Mouse (Mus musculus) CH12.LX (cell line): ENCODE measurements around the gene Chchd6. TPM values are rescaled to one million over a fixed set of nuclear protein-coding genes. Genes with fewer than 3 reads are reported as not detected.

Experiments used
- DNase-seq: peaks from one replicate; pipeline ENCODE4 v3.0.0-alpha.2; 2013; ENCODE audit errors: extremely low read depth
- H3K27ac ChIP-seq: 2 replicates; pipeline ENCODE4 v1.5.1; 2012; ENCODE audit warnings: low read depth, mild to moderate bottlenecking, control low read depth, moderate library complexity; ENCODE audit not compliant: insufficient read depth
- H3K27me3 ChIP-seq: replicated peaks from 2 replicates; pipeline ENCODE3; 2012; ENCODE audit warnings: inconsistent platforms
- H3K36me3 ChIP-seq, 2 experiments: replicated peaks in 1 of 2; 2 replicates each; pipeline versions ENCODE3 to v1.6.1; 2012; ENCODE audit warnings: inconsistent platforms in 1 of 2, low read length in 1 of 2, mild to moderate bottlenecking in 1 of 2, mixed read lengths in 1 of 2, moderate library complexity in 1 of 2; ENCODE audit not compliant: control insufficient read depth in 1 of 2, insufficient read depth in 1 of 2
- H3K4me1 ChIP-seq, 2 experiments: 2 replicates each; pipeline ENCODE4 v1.6.1; 2012; ENCODE audit warnings: inconsistent platforms in 1 of 2, moderate library complexity in 1 of 2; ENCODE audit not compliant: insufficient read depth in 2 of 2, control insufficient read depth in 1 of 2
- H3K4me2 ChIP-seq: 2 replicates; pipeline ENCODE4 v1.6.1; 2012; ENCODE audit warnings: low read depth, mild to moderate bottlenecking, control low read depth; ENCODE audit not compliant: poor library complexity, insufficient read depth, severe bottlenecking
- H3K4me3 ChIP-seq, 3 experiments: fragments of 150-350 bp in 1 of 3; sonication (generic) in 1 of 3; replicated peaks in 1 of 3; 2 replicates each; pipeline versions ENCODE3 to v1.5.1; 2011 to 2012; ENCODE audit warnings: low read depth in 2 of 3, low read length in 2 of 3, mild to moderate bottlenecking in 2 of 3, moderate library complexity in 2 of 3, control low read depth in 1 of 3, improper control_type of control experiment in 1 of 3, inconsistent platforms in 1 of 3, mixed read lengths in 1 of 3; ENCODE audit not compliant: poor library complexity in 1 of 3
- H3K79me2 ChIP-seq: replicated peaks from 2 replicates; pipeline ENCODE4 v1.6.1; 2012; ENCODE audit warnings: mild to moderate bottlenecking, moderate library complexity; ENCODE audit not compliant: control insufficient read depth, poor library complexity, insufficient read depth, severe bottlenecking; ENCODE audit errors: extremely low read depth
- H3K9ac ChIP-seq: 2 replicates; pipeline ENCODE4 v1.6.1; 2012; ENCODE audit warnings: low read depth, mild to moderate bottlenecking, control low read depth, moderate library complexity; ENCODE audit not compliant: insufficient read depth
- H3K9me3 ChIP-seq: replicated peaks from 2 replicates; pipeline ENCODE3; 2012; ENCODE audit warnings: low read length, inconsistent platforms, mixed read lengths
- CHD2 ChIP-seq: IDR thresholded peaks from 2 replicates; pipeline ENCODE4 v1.6.1; 2011; ENCODE audit warnings: low read length, improper control_type of control experiment
- ELF1 ChIP-seq: IDR thresholded peaks from 2 replicates; pipeline ENCODE4 v1.6.1; 2014; ENCODE audit warnings: low read depth, mild to moderate bottlenecking, inconsistent platforms, low read length, improper control_type of control experiment
- ETS1 ChIP-seq: conservative IDR thresholded peaks from 2 replicates; pipeline ENCODE4 v1.6.1; 2012; ENCODE audit warnings: low read depth, mild to moderate bottlenecking, inconsistent platforms, low read length, improper control_type of control experiment, moderate library complexity
- GABPA ChIP-seq: IDR thresholded peaks from 2 replicates; pipeline ENCODE4 v1.6.1; 2012; ENCODE audit warnings: low read depth, low read length, improper control_type of control experiment, inconsistent platforms; ENCODE audit not compliant: insufficient replicate concordance
- HCFC1 ChIP-seq: IDR thresholded peaks from 2 replicates; pipeline ENCODE4 v1.6.1; 2012; ENCODE audit warnings: low read depth, mild to moderate bottlenecking, inconsistent platforms, low read length, improper control_type of control experiment
- JUN ChIP-seq: IDR thresholded peaks from 2 replicates; pipeline ENCODE4 v1.6.1; 2011; ENCODE audit warnings: low read depth, mild to moderate bottlenecking, low read length, improper control_type of control experiment, moderate library complexity; ENCODE audit not compliant: insufficient read depth
- JUND ChIP-seq: conservative IDR thresholded peaks from 2 replicates; pipeline ENCODE4 v1.6.1; 2011; ENCODE audit warnings: low read depth, low read length, improper control_type of control experiment
- KAT2A ChIP-seq: IDR thresholded peaks from 2 replicates; pipeline ENCODE4 v1.6.1; 2012; ENCODE audit warnings: low read length, improper control_type of control experiment, inconsistent platforms; ENCODE audit not compliant: insufficient replicate concordance
- MAFK ChIP-seq: IDR thresholded peaks from 2 replicates; pipeline ENCODE4 v1.6.1; 2011; ENCODE audit warnings: low read length, improper control_type of control experiment; ENCODE audit not compliant: insufficient replicate concordance
- MAZ ChIP-seq: IDR thresholded peaks from 2 replicates; pipeline ENCODE4 v1.6.1; 2012; ENCODE audit warnings: low read depth, mild to moderate bottlenecking, inconsistent platforms, low read length, improper control_type of control experiment, moderate library complexity
- MEF2A ChIP-seq: IDR thresholded peaks from 2 replicates; pipeline ENCODE4 v1.6.1; 2014; ENCODE audit warnings: low read depth, mild to moderate bottlenecking, inconsistent platforms, low read length, improper control_type of control experiment, borderline replicate concordance
- MXI1 ChIP-seq: IDR thresholded peaks from 2 replicates; pipeline ENCODE4 v1.6.1; 2011; ENCODE audit warnings: mild to moderate bottlenecking, low read depth, low read length, improper control_type of control experiment
- MYC ChIP-seq: IDR thresholded peaks from 2 replicates; pipeline ENCODE4 v1.6.1; 2011; ENCODE audit warnings: low read depth, mild to moderate bottlenecking, improper control_type of control experiment, low read length
- NELFE ChIP-seq: IDR thresholded peaks from 2 replicates; pipeline ENCODE4 v1.6.1; 2011; ENCODE audit warnings: low read depth, low read length, improper control_type of control experiment
- PAX5 ChIP-seq: IDR thresholded peaks from 2 replicates; pipeline ENCODE4 v1.6.1; 2012; ENCODE audit warnings: low read length, inconsistent platforms, mixed read lengths
- POLR2A ChIP-seq: IDR thresholded peaks from 2 replicates; pipeline ENCODE4 v1.6.1; 2011; ENCODE audit warnings: low read depth, mild to moderate bottlenecking, improper control_type of control experiment, low read length
- POLR2AphosphoS2 ChIP-seq: IDR thresholded peaks from 2 replicates; pipeline ENCODE4 v1.6.1; 2011; ENCODE audit warnings: low read depth, low read length, improper control_type of control experiment
- RAD21 ChIP-seq: IDR thresholded peaks from 2 replicates; pipeline ENCODE4 v1.6.1; 2011; ENCODE audit warnings: low read depth, mild to moderate bottlenecking, low read length, improper control_type of control experiment, moderate library complexity
- RCOR1 ChIP-seq: conservative IDR thresholded peaks from 2 replicates; pipeline ENCODE4 v1.6.1; 2012; ENCODE audit warnings: low read depth, mild to moderate bottlenecking, inconsistent platforms, low read length, improper control_type of control experiment
- SIN3A ChIP-seq: IDR thresholded peaks from 2 replicates; pipeline ENCODE4 v1.6.1; 2012; ENCODE audit warnings: low read length, improper control_type of control experiment, inconsistent platforms
- SMC3 ChIP-seq: IDR thresholded peaks from 2 replicates; pipeline ENCODE4 v1.6.1; 2011; ENCODE audit warnings: low read depth, low read length, improper control_type of control experiment
- TBP ChIP-seq: conservative IDR thresholded peaks from 2 replicates; pipeline ENCODE4 v1.6.1; 2011; ENCODE audit warnings: low read depth, low read length, improper control_type of control experiment
- TCF12 ChIP-seq: IDR thresholded peaks from 2 replicates; pipeline ENCODE4 v1.6.1; 2014; ENCODE audit warnings: low read depth, mild to moderate bottlenecking, inconsistent platforms, low read length, improper control_type of control experiment
- USF1 ChIP-seq: IDR thresholded peaks from 2 replicates; pipeline ENCODE4 v1.6.1; 2014; ENCODE audit warnings: low read depth, mild to moderate bottlenecking, inconsistent platforms, low read length, improper control_type of control experiment
- USF2 ChIP-seq: conservative IDR thresholded peaks from 2 replicates; pipeline ENCODE4 v1.6.1; 2011; ENCODE audit warnings: low read depth, low read length, improper control_type of control experiment
- ZC3H11A ChIP-seq: IDR thresholded peaks from 2 replicates; pipeline ENCODE4 v1.6.1; 2012; ENCODE audit warnings: low read depth, mild to moderate bottlenecking, inconsistent platforms, low read length, improper control_type of control experiment
- ZKSCAN1 ChIP-seq: IDR thresholded peaks from 2 replicates; pipeline ENCODE4 v1.6.1; 2012; ENCODE audit warnings: low read depth, inconsistent platforms, low read length, improper control_type of control experiment, borderline replicate concordance
- ZMIZ1 ChIP-seq: IDR thresholded peaks from 2 replicates; pipeline ENCODE4 v1.6.1; 2012; ENCODE audit warnings: low read depth, mild to moderate bottlenecking, inconsistent platforms, low read length, improper control_type of control experiment
- dilution Hi-C: fragments of 300-500 bp; cut with MboI; formaldehyde crosslinking; loops from 2 replicates; pipeline ENCODE4 v1.14.3; 2020; ENCODE audit warnings: low sequenced_read_pairs; ENCODE audit not compliant: extremely low pct_unique_long_range_greater_than_20kb, extremely low pct_ligation_motif_present
- in situ Hi-C: fragments of 300-500 bp; cut with MboI; formaldehyde crosslinking; loops from 3 replicates; pipeline ENCODE4 v1.14.3; 2019; ENCODE audit warnings: low sequenced_read_pairs, low pct_ligation_motif_present, low pct_unique_long_range_greater_than_20kb, mixed read lengths
- polyA plus RNA-seq: library from polyadenylated mRNA; unstranded; fragments of >175 nt; gene quantifications from 2 replicates; pipeline ENCODE4 v1.2.1, GENCODE M21; 2012; ENCODE audit warnings: low read depth; ENCODE audit not compliant: insufficient read length
- total RNA-seq, 2 experiments: library from RNA; depleted of rRNA; stranded (reverse); fragments of 300-350 nt in 1 of 2; fragments of >200 nt in 1 of 2; gene quantifications; 2 replicates each; pipeline ENCODE4 v1.2.3; 2012 to 2014

Chchd6 gene
- total and polyA plus RNA-seq, 3 experiments: 33.3 to 41.5 (median 41.3) TPM

- TF ChIP-seq ETS1: no peak
- TF ChIP-seq USF1: no peak
- no peak for TF ChIP-seq HCFC1
- no peak for TF ChIP-seq POLR2AphosphoS2
- TF ChIP-seq NELFE: no peak
- TF ChIP-seq MYC: no peak
- no peak for TF ChIP-seq MXI1
- TF ChIP-seq GABPA: no peak
- no peak for TF ChIP-seq CHD2
- no peak for TF ChIP-seq RAD21
- TF ChIP-seq ELF1: no peak
- no peak for TF ChIP-seq JUN
- no peak for TF ChIP-seq TCF12
- no peak for TF ChIP-seq ZC3H11A
- TF ChIP-seq MAZ: no peak
- no peak for TF ChIP-seq TBP
- no peak for TF ChIP-seq POLR2A
- in situ Hi-C loops: no loop called here
- H3K9ac ChIP-seq: no peak overlapping the region
- no peaks in the 10 kb centered on the region for H3K27me3 ChIP-seq
- H3K36me3 ChIP-seq: peaks cover 0 to 6% of the 10 kb centered on the region in 2 experiments
- H3K9me3 ChIP-seq: no peaks in the 10 kb centered on the region
- dilution Hi-C loops: no loop called here
- no peak overlapping the region for H3K4me2 ChIP-seq
- H3K79me2 ChIP-seq: no peaks in the 10 kb centered on the region
- H3K4me3 ChIP-seq: no peak overlapping the region
- H3K27ac ChIP-seq: no peak overlapping the region
- DNase-seq: no peak
- H3K4me1 ChIP-seq: peaks cover 2 to 11% of the 10 kb centered on the region in 2 experiments; a peak in 3 of 4 replicates
These were observed 193.0 kb downstream of the Chchd6 start for GRCm38 (mm10) chr6:89402406-89402805.

- TF ChIP-seq RCOR1: no peak
- TF ChIP-seq SMC3: no peak
- no peak for TF ChIP-seq SIN3A
- TF ChIP-seq PAX5: no peak
- no peak for TF ChIP-seq POLR2A
- no peak for TF ChIP-seq HCFC1
- no peak for TF ChIP-seq KAT2A
- no peak for TF ChIP-seq ETS1
- no peak for TF ChIP-seq JUN
- TF ChIP-seq MAZ: no peak
- no peak for TF ChIP-seq USF2
- TF ChIP-seq MAFK: no peak
- no peak for TF ChIP-seq ZMIZ1
- TF ChIP-seq JUND: no peak
- no peak for TF ChIP-seq ZKSCAN1
- no peak for TF ChIP-seq ELF1
- TF ChIP-seq MEF2A: no peak
- H3K4me1 ChIP-seq: peaks cover 2 to 14% of the 10 kb centered on the region in 2 experiments; a peak in 3 of 4 replicates
- H3K79me2 ChIP-seq: no peaks in the 10 kb centered on the region
- H3K9me3 ChIP-seq: no peaks in the 10 kb centered on the region
- H3K36me3 ChIP-seq: peaks cover 0 to 2% of the 10 kb centered on the region in 2 experiments
- H3K27me3 ChIP-seq: no peaks in the 10 kb centered on the region
- no peak overlapping the region for H3K27ac ChIP-seq
- dilution Hi-C loops: no loop called here
- in situ Hi-C loops: no loop called here
- H3K9ac ChIP-seq: no peak overlapping the region
- H3K4me2 ChIP-seq: no peak overlapping the region
- DNase-seq: no peak
- no peak overlapping the region for H3K4me3 ChIP-seq
These were observed 195.9 kb downstream of the Chchd6 start for GRCm38 (mm10) chr6:89399564-89399963.
